Mouse (Mus musculus) urinary bladder, postnatal 14 days (tissue): ENCODE measurements around the gene Ikzf5.
A peak's percentile ranks its signal among the peaks of the same experiment; 100 is the strongest.
"Not testable (repeated sequence)": the region's sequence is repeated elsewhere in the genome, so short reads cannot be mapped to it uniquely, and the experiment has no call there.

Source experiments
- DNase-seq: peaks from one replicate; pipeline ENCODE4 v3.0.0; 2021; ENCODE audit warnings: low spot score

Ikzf5 gene

DNA sequence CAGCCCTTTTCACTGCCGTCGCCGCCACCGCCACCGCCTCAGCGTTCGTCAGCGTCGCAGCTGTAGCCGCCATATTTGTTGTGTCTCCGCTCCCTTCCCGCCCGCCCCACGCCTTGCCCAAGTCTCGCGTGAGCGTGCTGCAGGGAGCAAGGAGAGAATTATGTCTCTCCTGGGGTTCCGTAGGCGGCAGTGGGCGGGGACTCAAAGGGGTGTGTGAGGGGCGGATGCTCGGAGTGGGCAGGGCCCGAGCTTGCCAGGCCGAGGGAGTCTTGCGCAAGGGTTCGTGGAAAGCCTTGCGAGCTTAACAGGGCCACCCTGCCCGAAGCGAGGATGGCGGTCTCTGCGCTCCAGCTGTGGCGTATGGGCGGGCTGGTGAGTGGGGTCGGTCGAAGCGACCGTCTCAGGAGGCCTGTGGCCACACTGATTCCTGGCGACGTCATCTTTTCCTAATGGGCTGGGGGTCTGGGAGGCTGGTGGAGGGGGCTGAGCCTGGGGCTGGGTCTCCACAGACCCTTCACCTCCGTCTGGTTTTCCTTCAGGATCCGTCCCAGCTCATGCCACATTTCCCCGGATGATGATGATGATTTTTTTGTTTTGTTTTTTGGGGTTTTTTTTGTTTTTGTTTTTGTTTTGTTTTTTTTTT lies at the start of gene Ikzf5, which contains the start of gene Acadsb:
TSS of gene Ikzf5 (minus strand) at position 106 of the 643 bp plus-strand sequence.
TSS of gene Acadsb (plus strand) at position 186 of the 643 bp plus-strand sequence.
- peak; percentile 100 for DNase-seq

DNA sequence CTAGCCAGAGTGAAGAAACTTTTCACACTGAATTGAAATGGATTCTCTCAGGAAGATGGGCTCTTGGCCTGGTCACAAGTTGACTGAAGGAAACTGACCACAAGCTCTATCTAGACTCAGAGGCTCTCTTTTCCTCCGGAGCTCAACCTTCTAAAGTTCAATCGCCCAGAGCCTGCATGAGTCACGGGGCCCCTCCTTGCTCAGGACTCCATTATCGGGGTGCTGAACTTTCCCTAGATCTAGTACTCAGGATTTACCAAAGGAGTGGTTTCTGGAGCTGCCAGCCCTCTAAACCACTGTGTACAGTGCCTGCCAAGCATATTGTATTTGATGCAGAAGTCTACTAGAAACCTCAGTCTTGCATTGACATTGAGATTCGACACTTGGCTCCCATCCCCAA lies 46.4 kb upstream of the Ikzf5 start:
- no peak for DNase-seq

DNA sequence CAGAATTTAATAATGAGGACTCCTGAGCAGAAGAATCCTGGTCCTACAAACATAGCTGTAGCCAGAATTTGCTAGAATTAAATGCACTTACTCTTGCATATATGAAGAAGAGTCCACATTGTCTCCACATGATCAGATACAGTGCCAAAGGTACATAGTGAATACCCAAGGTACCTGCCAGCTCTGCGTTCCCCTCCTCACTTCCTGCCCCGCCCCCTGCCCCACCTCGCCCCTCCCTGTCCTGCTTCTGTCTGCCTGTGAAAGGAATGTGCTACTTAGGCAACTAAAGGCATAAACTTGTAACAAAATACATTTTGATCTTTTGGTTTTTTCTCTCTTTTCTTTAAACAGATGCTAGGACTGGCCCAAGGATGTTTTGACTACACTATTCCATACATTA lies 26.7 kb upstream of the Ikzf5 start:
- DNase-seq, result no peak

DNA sequence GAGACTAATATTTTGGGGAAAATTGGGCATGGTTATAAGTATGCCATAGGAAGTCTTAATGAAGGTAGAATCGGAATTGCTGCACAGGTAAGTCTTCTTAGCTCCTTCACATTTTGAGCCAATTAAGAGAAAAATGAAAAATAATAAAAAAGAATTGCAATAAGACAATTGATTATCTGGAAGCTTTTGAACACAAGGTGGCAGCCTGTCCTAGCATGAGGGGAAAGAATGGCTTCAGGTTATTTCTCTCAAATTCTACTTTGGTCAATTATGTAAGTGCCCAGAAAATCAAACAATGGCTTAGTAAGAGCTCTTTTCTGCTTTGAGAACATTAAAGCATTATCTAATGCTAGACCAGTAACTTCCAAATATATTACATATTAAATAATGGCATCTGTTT lies 24.0 kb upstream of the Ikzf5 start:
- no peak for DNase-seq

DNA sequence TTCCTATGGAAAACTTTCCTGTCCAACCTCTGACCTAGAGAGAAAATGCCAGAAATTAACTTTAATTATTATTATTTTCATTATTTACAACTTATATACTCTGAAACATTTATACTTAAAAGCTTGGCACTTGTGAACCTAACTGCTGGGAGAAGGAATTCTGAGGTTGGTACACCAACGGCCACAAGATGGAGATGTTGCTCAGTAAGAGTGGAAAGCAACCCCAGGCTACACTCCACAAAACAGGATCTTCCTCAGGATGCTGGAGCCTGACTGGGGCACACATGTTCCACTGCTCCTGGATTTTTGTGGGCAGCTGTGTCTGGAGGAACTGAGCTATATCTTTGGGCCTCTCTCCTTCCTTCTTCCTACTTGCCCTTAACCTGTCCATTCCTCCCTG lies 21.9 kb upstream of the Ikzf5 start:
- DNase-seq, result no peak

DNA sequence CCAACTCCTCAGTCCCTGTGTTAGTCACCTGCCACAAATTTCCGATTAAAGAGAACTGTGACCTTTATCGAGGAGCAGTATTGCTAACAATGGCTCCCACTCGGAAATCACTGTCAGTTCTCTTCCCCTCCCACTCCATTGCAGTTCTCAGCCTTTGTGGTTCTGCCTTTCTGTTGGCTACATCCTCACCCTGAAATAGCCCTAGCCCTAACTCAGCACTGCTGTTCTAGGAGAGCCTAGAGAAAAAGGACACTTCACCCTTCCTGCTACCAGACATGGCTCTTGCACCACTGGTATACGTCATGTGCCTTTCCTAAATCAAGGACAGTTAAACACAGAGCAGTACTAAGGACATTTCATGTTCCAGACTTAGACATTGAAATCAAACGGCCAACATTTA lies 17.0 kb upstream of the Ikzf5 start:
- DNase-seq, result no peak

DNA sequence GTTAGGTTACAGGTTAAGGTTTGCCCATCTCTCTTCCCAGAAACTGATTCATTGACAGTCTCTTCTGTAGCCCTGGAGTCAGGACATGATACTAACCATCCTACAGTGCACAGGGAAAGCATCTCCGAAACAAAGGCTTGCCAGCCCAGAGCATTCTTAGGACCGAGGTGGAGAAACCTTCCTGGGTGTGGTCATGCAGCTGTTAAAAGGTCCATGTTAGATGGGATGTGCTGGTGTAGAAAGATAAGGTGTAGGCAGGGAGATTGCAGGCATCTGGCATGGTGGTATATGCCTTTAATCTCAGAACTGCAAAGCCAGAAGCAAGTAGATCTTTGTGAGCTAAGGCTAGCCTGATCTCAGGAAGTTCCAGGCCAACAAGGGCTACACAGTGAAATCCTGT lies 14.6 kb upstream of the Ikzf5 start:
- no peak for DNase-seq

DNA sequence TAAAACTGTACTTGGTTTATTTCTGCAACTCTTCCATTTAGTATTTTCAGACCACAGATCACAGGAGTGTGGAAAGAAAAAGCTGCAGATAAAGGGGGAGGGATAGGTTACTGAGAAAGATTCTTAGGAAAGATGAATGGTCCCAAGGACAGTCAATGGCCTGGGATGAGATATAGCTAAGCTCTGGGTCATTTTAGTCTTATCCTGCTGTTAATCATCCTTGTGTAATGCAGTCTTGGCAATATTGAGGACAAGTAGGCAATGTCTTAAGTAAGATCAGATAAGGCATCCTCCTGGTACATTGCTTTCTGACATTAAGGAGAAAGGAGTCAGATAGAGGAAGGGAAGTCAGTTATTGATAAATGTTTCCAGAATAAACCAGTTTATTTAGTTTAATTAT lies 7.3 kb upstream of the Ikzf5 start:
- DNase-seq, result no peak

DNA sequence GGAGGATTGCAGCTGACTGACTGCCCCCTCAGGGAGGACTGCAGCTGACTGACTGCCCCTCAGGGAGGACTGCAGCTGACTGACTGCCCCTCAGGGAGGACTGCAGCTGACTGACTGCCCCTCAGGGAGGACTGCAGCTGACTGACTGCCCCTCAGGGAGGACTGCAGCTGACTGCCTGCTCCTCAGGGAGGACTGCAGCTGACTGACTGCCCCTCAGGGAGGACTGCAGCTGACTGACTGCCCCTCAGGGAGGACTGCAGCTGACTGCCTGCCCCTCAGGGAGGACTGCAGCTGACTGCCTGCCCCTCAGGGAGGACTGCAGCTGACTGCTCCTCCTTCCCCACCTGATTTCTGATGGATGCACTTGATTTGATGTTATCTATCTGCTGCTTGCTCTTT lies 6.4 kb upstream of the Ikzf5 start:
- DNase-seq, result not testable (repeated sequence)

DNA sequence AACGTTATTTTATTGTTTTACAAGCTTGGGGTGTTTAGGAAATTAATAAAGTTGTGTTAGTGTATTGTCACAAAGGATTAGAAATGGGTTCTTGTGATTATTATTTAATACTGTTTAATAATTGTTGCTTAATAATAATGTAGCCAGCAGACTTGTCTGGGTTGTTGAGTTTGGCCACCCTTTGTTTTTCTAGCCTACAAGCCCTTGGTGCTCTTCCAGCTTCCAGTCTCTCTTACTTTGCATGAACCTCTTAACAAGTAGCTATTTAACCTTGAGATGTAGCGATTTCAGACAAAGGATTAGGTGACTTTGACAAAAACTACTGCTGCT lies 1.6 kb upstream of the Ikzf5 start:
- no peak for DNase-seq

DNA sequence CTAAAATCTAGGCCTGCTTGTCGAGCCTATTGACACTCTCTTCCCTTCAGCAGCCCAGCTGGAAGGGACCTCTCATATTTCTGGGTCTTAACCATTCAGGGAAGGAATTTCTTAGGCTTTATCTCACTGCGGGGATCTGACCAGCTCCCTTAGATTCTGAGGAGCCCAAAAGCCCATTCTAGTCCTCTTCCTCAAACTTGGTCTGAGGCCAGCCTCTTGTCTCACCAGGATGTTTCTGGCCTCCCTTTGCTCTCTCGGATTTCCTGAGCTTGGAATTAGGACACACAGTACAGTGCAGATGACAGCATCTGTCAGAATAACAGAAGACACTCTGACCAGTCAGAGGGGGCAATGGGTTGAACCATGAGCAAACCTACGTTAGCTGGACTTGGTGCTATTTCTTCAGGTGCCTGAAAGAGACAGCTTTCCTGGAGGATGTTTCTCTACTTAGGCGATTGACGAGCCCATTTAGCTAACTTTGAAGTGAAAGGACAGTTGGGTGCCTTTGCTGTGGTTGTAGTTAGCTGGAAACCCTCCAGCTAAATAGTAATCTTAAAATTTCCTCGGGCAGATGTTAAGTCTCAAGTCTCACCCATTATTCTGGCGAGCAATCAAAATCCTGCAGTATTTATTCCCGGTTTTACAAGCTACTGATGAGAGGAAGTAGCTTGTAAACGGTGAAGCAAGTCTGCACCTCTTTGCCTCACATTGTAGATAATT lies 1.1 kb upstream of the Ikzf5 start:
- DNase-seq, result peak; percentile 8

DNA sequence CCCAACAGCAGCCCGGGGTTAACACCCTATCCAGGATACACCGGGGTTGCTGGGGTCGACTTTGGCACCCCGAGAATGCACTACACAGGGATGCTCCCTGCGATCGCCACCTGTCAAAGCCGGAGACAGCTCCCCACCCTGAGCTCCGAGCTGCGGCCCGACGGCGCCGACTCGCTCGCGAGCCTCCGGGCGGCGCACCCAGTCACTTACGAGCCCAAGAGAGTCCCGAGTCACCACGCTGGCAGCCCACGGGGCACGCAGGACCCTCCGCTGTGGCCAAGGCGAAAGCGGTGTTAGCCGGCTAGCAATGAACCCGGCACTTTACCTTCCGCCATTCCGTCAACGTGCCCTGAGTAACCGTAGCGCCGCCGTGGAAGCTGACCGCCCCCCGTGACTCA lies 334 bp downstream of the Ikzf5 start:
- DNase-seq, result no peak

DNA sequence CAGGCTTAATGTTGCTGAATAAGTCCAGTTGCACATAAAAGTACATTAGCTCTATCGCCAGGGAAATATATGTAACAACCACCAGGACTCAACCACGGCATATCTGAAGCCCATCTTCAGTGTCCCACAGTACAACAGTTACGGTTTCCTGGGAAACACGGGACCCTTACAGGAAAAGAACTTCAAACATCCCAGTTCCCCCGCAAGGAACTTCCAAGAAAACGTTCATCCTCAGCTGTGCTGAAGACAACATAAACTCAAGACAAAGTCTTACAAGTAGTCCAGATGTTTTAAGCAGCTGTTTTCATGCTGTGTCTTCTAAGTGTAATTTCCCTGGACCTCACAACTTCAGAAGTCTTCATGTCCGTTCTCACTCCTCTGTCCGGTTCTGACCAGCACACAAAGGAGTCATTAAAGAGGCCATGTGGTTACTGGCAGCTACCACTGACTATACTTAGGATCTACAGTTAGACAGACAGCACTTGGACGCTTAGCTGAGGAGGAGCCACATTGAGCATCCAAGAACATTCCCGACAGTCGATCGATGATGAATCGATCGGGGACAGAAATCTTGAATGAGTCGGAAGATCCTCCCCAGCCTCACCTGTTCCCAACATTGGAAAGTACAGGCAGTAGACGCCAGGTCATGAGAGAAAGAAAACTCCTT lies 867 bp downstream of the Ikzf5 start:
- no peak for DNase-seq

DNA sequence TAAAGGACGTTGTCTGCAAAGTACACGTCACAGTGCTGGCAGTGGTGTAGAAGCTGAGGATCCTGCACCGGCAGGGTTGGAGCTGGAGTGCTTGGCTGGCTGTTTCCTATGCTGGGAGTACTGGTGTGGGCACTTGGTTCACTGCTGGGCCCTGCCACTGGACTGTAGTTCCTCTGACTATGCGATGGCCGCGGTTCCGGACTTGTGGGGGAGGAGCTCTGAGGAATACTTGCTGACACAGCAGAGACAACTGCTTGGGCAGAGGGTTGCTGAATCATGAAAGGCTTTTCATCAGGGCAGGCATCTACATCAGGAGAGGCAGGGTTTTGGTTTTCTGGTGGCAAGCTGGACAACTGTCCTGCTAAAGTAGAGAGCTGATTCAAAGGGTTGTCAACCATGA lies 18.6 kb downstream of the Ikzf5 start:
- not testable (repeated sequence) for DNase-seq

DNA sequence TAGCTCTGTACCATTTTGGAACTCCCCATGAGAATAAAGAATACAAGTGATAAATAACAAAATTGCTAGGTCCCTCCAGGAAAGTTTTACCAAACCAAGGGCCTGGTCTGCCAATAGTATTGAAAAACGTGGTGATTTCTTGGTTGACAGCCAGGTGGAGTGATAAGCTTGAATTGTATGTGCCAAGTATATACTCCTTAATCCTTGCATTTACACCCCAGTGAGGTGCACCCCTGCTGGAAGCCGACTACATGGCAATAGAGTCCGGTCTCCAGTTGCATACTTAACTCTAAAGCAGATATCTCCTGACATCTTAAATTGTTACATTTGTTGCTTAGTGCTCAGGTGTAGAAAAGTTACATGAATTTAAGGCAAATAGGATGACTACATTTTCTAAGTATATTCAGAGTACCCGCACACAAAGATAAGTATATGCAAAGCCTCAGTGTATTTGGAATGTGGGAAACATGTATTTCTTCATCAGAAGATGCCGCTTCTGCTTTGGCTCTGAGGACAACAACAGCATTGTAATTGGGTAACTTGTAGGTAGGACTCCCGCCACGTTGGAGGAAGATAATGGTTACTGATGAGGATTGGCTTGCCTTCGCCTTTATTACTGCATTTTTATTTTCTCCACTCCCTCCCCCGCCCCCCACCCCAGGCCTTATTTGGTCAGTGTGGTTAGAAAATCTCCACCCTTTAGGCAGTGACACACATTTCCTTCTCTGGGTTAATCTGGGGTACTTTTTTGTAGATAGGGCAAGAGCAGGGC lies 38.3 kb downstream of the Ikzf5 start:
- no peak for DNase-seq

DNA sequence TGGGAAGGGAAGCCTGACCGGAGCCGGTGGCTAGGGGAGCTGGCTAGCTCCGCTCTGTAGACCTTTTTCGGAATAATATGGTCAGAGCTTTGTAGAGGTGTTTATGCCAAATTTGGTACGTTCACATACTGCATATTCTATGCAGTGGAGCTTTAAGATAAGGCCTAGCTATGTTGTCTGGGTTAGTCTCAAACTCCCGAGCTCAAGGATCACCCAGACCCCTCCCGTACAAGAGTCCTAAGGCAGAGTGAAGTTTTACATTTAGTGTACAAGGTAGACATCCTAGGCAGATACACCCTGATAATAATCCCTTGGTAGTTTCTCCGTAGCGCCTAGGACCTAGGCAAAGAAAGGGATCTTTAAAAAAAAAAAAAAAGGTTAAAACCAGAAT lies 38.9 kb downstream of the Ikzf5 start:
- no peak for DNase-seq

DNA sequence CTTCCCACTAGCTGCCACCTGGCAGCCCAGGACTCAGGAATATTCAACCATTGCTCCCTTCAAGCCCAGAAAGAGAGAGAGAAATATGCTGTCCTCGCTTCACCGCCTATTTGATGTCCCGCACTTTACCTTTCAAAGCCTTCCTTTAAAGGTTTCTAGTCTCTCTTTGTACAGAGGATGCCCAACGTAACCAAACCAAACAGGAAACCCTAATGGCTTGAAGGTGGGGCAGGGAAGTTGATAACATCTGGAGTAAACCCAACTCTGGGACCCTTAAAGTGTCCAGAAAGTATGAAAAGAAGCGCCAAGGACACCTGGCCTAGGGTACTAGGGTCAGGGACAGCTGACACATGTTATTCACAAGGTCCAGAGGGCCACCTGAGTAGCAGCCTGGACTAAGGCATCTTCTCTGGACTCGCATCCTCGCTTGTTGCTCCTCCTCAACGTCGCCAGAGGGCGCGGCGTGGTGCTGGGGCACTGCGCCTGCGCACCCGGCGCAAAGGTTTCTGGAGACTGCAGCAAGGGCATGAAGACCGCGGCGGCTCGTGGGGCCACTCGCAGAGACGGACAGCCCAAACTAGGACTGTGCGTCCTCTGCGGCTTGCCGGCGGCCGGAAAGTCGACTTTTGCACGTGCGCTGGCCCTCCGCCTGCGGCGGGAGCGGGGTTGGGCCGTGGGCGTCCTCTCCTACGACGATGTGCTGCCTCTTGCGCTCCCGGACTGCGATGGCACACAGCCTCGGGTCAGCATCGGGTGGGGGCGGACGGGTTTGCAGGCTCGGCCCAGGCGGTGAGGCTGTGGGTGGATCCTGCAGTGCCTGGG lies 39.5 kb downstream of the Ikzf5 start, which contains the start of gene Pstk:
TSS of gene Pstk (plus strand) at position 494 of the 822 bp plus-strand sequence.
- peak; percentile 87 for DNase-seq

DNA sequence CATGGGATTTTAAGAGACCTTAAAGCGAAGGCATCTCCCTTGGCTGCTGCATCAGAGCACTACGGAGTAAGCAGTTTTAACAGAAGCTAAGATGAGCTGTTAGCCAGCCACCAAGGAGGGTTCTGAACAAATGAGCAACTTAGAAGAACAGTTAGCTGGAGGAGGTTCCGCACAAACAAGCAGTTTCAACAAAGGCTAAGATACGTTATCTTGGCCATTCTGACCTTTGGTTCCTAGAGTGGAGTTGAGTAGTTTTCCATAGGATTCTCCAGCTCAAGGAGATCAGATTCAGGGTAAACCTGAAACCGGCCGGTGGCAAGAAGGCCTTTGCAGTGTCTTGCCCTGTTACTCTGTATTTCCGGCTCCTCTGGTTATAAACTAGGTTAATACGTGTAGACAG lies 46.2 kb downstream of the Ikzf5 start:
- no peak for DNase-seq

DNA sequence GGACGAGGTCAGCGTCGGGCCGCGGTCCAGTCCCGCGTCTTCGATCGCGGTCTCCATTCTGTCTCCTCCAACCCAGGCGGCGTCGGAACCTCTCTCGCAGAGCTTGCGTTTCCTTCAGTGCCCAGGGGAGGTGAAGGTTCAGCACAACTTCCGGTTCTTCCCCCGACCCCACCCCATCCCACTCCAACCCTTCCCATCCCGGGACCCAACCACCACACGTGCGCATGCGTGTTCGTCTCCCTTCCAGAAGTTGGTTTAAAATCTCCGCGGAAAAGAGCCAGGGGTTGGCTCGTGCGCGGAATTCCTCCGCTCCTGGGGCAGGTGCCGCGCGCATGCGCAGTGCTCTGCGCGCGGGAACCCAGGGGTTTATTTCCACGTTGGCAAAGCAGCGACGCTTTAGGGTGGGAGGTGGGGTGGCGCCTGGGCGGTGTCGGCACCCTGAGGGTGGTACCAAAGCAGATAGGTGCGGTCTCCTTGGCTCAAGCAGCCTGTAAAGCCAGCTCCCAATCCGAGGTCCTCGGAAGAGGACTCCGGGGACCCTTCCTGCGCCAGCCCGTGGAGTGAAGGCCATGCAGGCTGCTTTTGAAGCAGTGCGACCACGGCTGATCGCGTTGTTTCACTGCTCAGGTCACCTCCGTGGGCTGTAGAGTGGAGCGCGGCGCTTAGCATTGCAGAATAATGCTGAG lies 47.6 kb downstream of the Ikzf5 start, which contains the start of gene 2310057M21Rik:
TSS of gene 2310057M21Rik (minus strand) at position 145 of the 686 bp plus-strand sequence.
- peak; percentile 96 for DNase-seq

DNA sequence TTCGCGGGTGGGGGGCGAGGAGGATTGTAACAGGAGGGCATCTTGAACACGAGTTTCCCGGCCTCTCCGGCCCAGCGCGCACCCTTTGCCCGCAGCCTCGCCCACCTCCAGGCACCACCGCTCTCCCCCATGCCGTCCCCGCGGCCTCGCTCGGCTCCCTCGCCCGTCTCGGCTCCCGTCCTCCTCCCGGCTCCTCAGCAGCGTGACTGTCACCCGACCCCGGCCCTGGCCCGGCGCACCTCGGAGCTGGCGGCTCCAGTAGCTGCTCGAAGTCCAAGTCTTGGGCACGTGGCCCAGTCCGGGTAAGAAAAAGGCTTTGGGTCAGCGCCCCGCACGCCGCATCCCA lies 48.1 kb downstream of the Ikzf5 start:
- no peak for DNase-seq

DNA sequence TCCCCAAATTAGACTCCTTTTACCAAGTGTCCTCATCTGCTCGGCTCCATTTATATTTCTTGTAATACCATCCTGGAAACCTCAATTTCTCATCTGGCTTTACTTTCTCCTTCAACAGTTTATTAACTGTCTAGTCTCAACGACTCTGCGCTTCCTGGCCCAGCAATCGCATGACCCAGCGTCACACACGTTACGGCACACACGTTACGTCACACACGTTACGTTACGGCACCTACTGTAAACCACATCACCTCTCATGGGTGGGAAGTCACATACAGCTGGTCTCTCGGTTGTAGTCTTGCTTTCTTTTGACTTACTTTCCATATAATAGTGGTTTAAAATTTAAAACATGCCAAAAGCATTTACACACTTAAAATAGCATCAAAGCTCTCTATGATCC lies 54.2 kb downstream of the Ikzf5 start:
- no peak for DNase-seq
